Mouse (Mus musculus) myocyte (in vitro differentiated cells): ENCODE results near the gene Trim29. TPM values are rescaled to one million over a fixed set of nuclear protein-coding genes. Genes with fewer than 3 reads are reported as not detected.

Experiments
- H3K27me3 ChIP-seq: one replicate; pipeline ENCODE4 v1.6.1; 2011; ENCODE audit not compliant: control insufficient read depth, insufficient read depth, insufficient read length
- H3K36me3 ChIP-seq: one replicate; pipeline ENCODE4 v1.6.1; 2011; ENCODE audit not compliant: control insufficient read depth, insufficient read depth
- H3K4me2 ChIP-seq: one replicate; pipeline ENCODE4 v1.6.1; 2011; ENCODE audit warnings: low read depth, control low read depth
- H3K4me3 ChIP-seq: one replicate; pipeline ENCODE4 v1.5.1; 2011; ENCODE audit warnings: mild to moderate bottlenecking, control low read depth, moderate library complexity
- H3K79me2 ChIP-seq: one replicate; pipeline ENCODE4 v1.6.1; 2011; ENCODE audit not compliant: control insufficient read depth, insufficient read depth
- H3ac ChIP-seq: one replicate; pipeline ENCODE4 v1.6.1; 2011; ENCODE audit not compliant: control insufficient read depth, insufficient read length
- CEBPB ChIP-seq: IDR thresholded peaks from 2 replicates; pipeline ENCODE4 v1.6.1; 2011; ENCODE audit warnings: mild to moderate bottlenecking, moderate library complexity; ENCODE audit not compliant: poor library complexity, insufficient read depth, severe bottlenecking
- E2F4 ChIP-seq: IDR thresholded peaks from one replicate; pipeline ENCODE4 v1.6.1; 2011; ENCODE audit warnings: mild to moderate bottlenecking, control low read depth, moderate library complexity; ENCODE audit not compliant: insufficient read depth
- MAX ChIP-seq: IDR thresholded peaks from one replicate; pipeline ENCODE4 v1.6.1; 2011; ENCODE audit warnings: low read depth, mild to moderate bottlenecking, control low read depth
- MYOD1 ChIP-seq, 3 experiments: IDR thresholded peaks; one replicate each; pipeline ENCODE4 v1.6.1; 2011; ENCODE audit warnings: control low read depth in 2 of 3, low read depth in 2 of 3, mild to moderate bottlenecking in 2 of 3, moderate library complexity in 1 of 3; ENCODE audit not compliant: insufficient read length in 2 of 3, control insufficient read depth in 1 of 3
- MYOG ChIP-seq, 3 experiments: IDR thresholded peaks; one replicate each; pipeline ENCODE4 v1.6.1; 2011; ENCODE audit warnings: control low read depth in 2 of 3, low read depth in 2 of 3, mild to moderate bottlenecking in 2 of 3; ENCODE audit not compliant: insufficient read length in 2 of 3, control insufficient read depth in 1 of 3, insufficient read depth in 1 of 3
- POLR2A ChIP-seq: IDR thresholded peaks from one replicate; pipeline ENCODE4 v1.6.1; 2011; ENCODE audit warnings: low read depth, mild to moderate bottlenecking, control low read depth, moderate library complexity; ENCODE audit not compliant: insufficient read length
- POLR2AphosphoS2 ChIP-seq: IDR thresholded peaks from one replicate; pipeline ENCODE4 v1.6.1; 2011; ENCODE audit warnings: low read depth, control low read depth; ENCODE audit not compliant: insufficient read length
- REST ChIP-seq: IDR thresholded peaks from one replicate; pipeline ENCODE4 v1.6.1; 2011; ENCODE audit warnings: mild to moderate bottlenecking, control low read depth, moderate library complexity; ENCODE audit not compliant: insufficient read depth, insufficient read length
- SRF ChIP-seq: IDR thresholded peaks from one replicate; pipeline ENCODE4 v1.6.1; 2011; ENCODE audit warnings: low read depth; ENCODE audit not compliant: control insufficient read depth, insufficient read length
- TCF12 ChIP-seq: IDR thresholded peaks from one replicate; pipeline ENCODE4 v1.6.1; 2011; ENCODE audit warnings: mild to moderate bottlenecking, control low read depth; ENCODE audit not compliant: poor library complexity, insufficient read depth, severe bottlenecking
- TCF3 ChIP-seq: IDR thresholded peaks from one replicate; pipeline ENCODE4 v1.6.1; 2011; ENCODE audit warnings: low read depth, control low read depth; ENCODE audit not compliant: insufficient read length
- USF1 ChIP-seq: IDR thresholded peaks from one replicate; pipeline ENCODE4 v1.6.1; 2011; ENCODE audit warnings: low read depth, mild to moderate bottlenecking, control low read depth, moderate library complexity
- polyA plus RNA-seq: library from polyadenylated mRNA; unstranded; fragments of >200 nt; fragmentation: generic; extraction: Trizol; gene quantifications from one replicate; pipeline ENCODE4 v1.2.1, GENCODE M21; 2012; ENCODE audit warnings: missing spikeins

Gene Trim29
- polyA plus RNA-seq, 1 experiment, result 0.05 TPM

GRCm38 (mm10) chr9:43271761-43272518 lies 38.7 kb upstream of the Trim29 start:
- Histone ChIP-seq H3K4me2 (no peak overlapping the region), H3K4me3 (no peak overlapping the region), H3ac (no peak overlapping the region), H3K27me3 (no peaks in the 10 kb centered on the region), H3K36me3 (no peaks in the 10 kb centered on the region), H3K79me2 (no peaks in the 10 kb centered on the region)
- no peak for TF ChIP-seq MAX
- TF ChIP-seq MYOG (IDR thresholded peaks at IDR 0.05; ENCODE audit: control insufficient read depth in 1 of 3, insufficient read depth in 1 of 3, insufficient read length in 2 of 3, low read depth in 2 of 3), result no peak
- no peak for TF ChIP-seq SRF

- no peak for TF ChIP-seq E2F4
- no peak for TF ChIP-seq MAX
- TF ChIP-seq MYOG (IDR thresholded peaks at IDR 0.05; ENCODE audit: control insufficient read depth in 1 of 3, insufficient read depth in 1 of 3, insufficient read length in 2 of 3, low read depth in 2 of 3), result no peak
- no peak for TF ChIP-seq POLR2AphosphoS2
- no peak for TF ChIP-seq TCF3
- TF ChIP-seq USF1, result no peak
- no peak for TF ChIP-seq SRF
- no peak for TF ChIP-seq POLR2A
- no peak for TF ChIP-seq REST
- TF ChIP-seq TCF12, result no peak
- TF ChIP-seq MYOD1 (IDR thresholded peaks at IDR 0.05; ENCODE audit: control insufficient read depth in 1 of 3, insufficient read length in 2 of 3, low read depth in 2 of 3), result no peak
- no peak for TF ChIP-seq CEBPB
- Histone ChIP-seq H3K4me3 (no peak overlapping the region), H3K36me3 (no peaks in the 10 kb centered on the region), H3K27me3 (no peaks in the 10 kb centered on the region), H3ac (no peak overlapping the region), H3K79me2 (no peaks in the 10 kb centered on the region), H3K4me2 (no peak overlapping the region)
These were observed 36.9 kb upstream of the Trim29 start for GRCm38 (mm10) chr9:43273735-43274134.

GRCm38 (mm10) chr9:43284284-43284683 lies 26.4 kb upstream of the Trim29 start:
- Histone ChIP-seq H3K79me2 (no peaks in the 10 kb centered on the region), H3K4me2 (no peak overlapping the region), H3K27me3 (no peaks in the 10 kb centered on the region), H3ac (no peak overlapping the region), H3K4me3 (no peak overlapping the region), H3K36me3 (no peaks in the 10 kb centered on the region)
- no peak for TF ChIP-seq E2F4
- TF ChIP-seq MYOD1 (IDR thresholded peaks at IDR 0.05; ENCODE audit: control insufficient read depth in 1 of 3, insufficient read length in 2 of 3, low read depth in 2 of 3), result no peak

- no peaks in the 10 kb centered on the region for H3K36me3 ChIP-seq
- H3K4me2 ChIP-seq, result no peak overlapping the region
- no peaks in the 10 kb centered on the region for H3K79me2 ChIP-seq
- H3K27me3 ChIP-seq, result no peaks in the 10 kb centered on the region
- no peak overlapping the region for H3ac ChIP-seq
- H3K4me3 ChIP-seq, result no peak overlapping the region
- TF ChIP-seq MAX (no peak), REST (no peak), CEBPB (no peak), POLR2A (no peak), USF1 (no peak), MYOD1 (IDR thresholded peaks at IDR 0.05; ENCODE audit: control insufficient read depth in 1 of 3, insufficient read length in 2 of 3, low read depth in 2 of 3) (no peak), SRF (no peak), TCF12 (no peak), MYOG (IDR thresholded peaks at IDR 0.05; ENCODE audit: control insufficient read depth in 1 of 3, insufficient read depth in 1 of 3, insufficient read length in 2 of 3, low read depth in 2 of 3) (no peak), TCF3 (no peak), E2F4 (no peak), POLR2AphosphoS2 (no peak)
These were observed 25.4 kb upstream of the Trim29 start for GRCm38 (mm10) chr9:43285281-43285680.

GRCm38 (mm10) chr9:43286870-43287269 lies 23.8 kb upstream of the Trim29 start:
- Histone ChIP-seq H3K4me3 (no peak overlapping the region), H3K36me3 (no peaks in the 10 kb centered on the region), H3ac (no peak overlapping the region), H3K27me3 (no peaks in the 10 kb centered on the region), H3K4me2 (no peak overlapping the region), H3K79me2 (no peaks in the 10 kb centered on the region)
- TF ChIP-seq E2F4 (no peak), POLR2A (no peak), USF1 (no peak), SRF (no peak), MYOG (IDR thresholded peaks at IDR 0.05; ENCODE audit: control insufficient read depth in 1 of 3, insufficient read depth in 1 of 3, insufficient read length in 2 of 3, low read depth in 2 of 3) (no peak), TCF12 (no peak), REST (no peak), CEBPB (no peak), TCF3 (no peak), MAX (no peak), MYOD1 (IDR thresholded peaks at IDR 0.05; ENCODE audit: control insufficient read depth in 1 of 3, insufficient read length in 2 of 3, low read depth in 2 of 3) (no peak), POLR2AphosphoS2 (no peak)
